Mouse (Mus musculus) hindbrain, postnatal 0 days (tissue): Measurements from ENCODE around the gene Mical3. TPM values are rescaled to one million over a fixed set of nuclear protein-coding genes. Genes with fewer than 3 reads are reported as not detected.
"Not testable (repeated sequence)": the region's sequence is repeated elsewhere in the genome, so short reads cannot be mapped to it uniquely, and the experiment has no call there.

Experiments used
- ATAC-seq: fragments of 200-750 bp; cut with Nextera tagmentation; 2 replicates; pipeline ENCODE4 v1.8.0; 2017; ENCODE audit warnings: mild to moderate bottlenecking, moderate TSS enrichment, moderate library complexity
- DNase-seq: peaks from one replicate; pipeline ENCODE4 v3.0.0-alpha.2; 2015; ENCODE audit warnings: low spot score
- H3K27ac ChIP-seq: fragments of 300-500 bp; sonication (generic); 2 replicates; pipeline ENCODE4 v1.5.1; 2014; ENCODE audit warnings: mild to moderate bottlenecking
- H3K27me3 ChIP-seq: fragments of 300-500 bp; sonication (generic); 2 replicates; pipeline ENCODE4 v1.6.1; 2014; ENCODE audit warnings: low read length, mixed read lengths; ENCODE audit not compliant: insufficient read depth
- H3K36me3 ChIP-seq: fragments of 300-500 bp; sonication (generic); 2 replicates; pipeline ENCODE4 v1.6.1; 2014; ENCODE audit warnings: low read length, mixed read lengths; ENCODE audit not compliant: insufficient read depth
- H3K4me1 ChIP-seq: fragments of 300-500 bp; sonication (generic); 2 replicates; pipeline ENCODE4 v1.6.1; 2014; ENCODE audit warnings: antibody characterized with exemption, low read length, mixed read lengths; ENCODE audit not compliant: insufficient read depth
- H3K4me2 ChIP-seq: fragments of 300-500 bp; sonication (generic); 2 replicates; pipeline ENCODE4 v1.6.1; 2014; ENCODE audit warnings: low read depth, mild to moderate bottlenecking, low read length, moderate library complexity, mixed read lengths
- H3K4me3 ChIP-seq: fragments of 300-500 bp; sonication (generic); 2 replicates; pipeline ENCODE4 v1.5.1; 2014; ENCODE audit warnings: low read length
- H3K9ac ChIP-seq: fragments of 300-500 bp; sonication (generic); replicated peaks from 2 replicates; pipeline ENCODE4 v1.6.1; 2014; ENCODE audit warnings: mild to moderate bottlenecking, low read length, moderate library complexity, mixed read lengths
- H3K9me3 ChIP-seq: fragments of 300-500 bp; sonication (generic); 2 replicates; pipeline ENCODE4 v1.6.1; 2016; ENCODE audit warnings: low read length, mixed read lengths
- CTCF ChIP-seq: IDR thresholded peaks from 2 replicates; pipeline ENCODE4 v1.5.1; 2016; ENCODE audit warnings: antibody characterized with exemption, control low read depth, low read depth
- WGBS: fragments of 180-500 bp; shearing (Covaris S2); extraction: QIAGEN DNeasy Blood & Tissue Kit; methylation state at CpG from one replicate; pipeline ENCODE4 v1.1.7; 2014; 5-methylcytosine and 5-hydroxymethylcytosine counted together
- polyA plus RNA-seq: library from polyadenylated mRNA; unstranded; fragments of >200 nt; fragmentation: Nextera tagmentation; extraction: Ambion mirVana; gene quantifications from 2 replicates; pipeline ENCODE4 v1.2.1, GENCODE M21; 2015
- total RNA-seq: library from RNA; depleted of rRNA; stranded (reverse); fragments of >200 nt; gene quantifications from 2 replicates; pipeline ENCODE4 v1.2.3, GENCODE M21; 2014

Mical3 gene
- total and polyA plus RNA-seq, 2 experiments from 2014 or later = 19.3 to 60.2 TPM

- 89% methylated on average over 3 of the region's 3 CpGs for WGBS
- ATAC-seq = no peak
- TF ChIP-seq CTCF = no peak
Measured at GRCm38 (mm10) chr6:120909501-120909900, 221.3 kb downstream of the Mical3 start.

GRCm38 (mm10) chr6:120907876-120908597, 222.8 kb downstream of the Mical3 start:
- H3K9me3 ChIP-seq, H3K4me1 ChIP-seq, H3K9ac ChIP-seq, H3K4me2 ChIP-seq, H3K27me3 ChIP-seq, H3K36me3 ChIP-seq, DNase-seq, H3K27ac ChIP-seq, H3K4me3 ChIP-seq, ATAC-seq: not testable (repeated sequence)
- WGBS = 93% methylated on average over 9 of the region's 10 CpGs

More at GRCm38 (mm10) chr6:120909501-120909900, 221.3 kb downstream of the Mical3 start:
- no peak for DNase-seq
- no peaks in the 10 kb centered on the region for H3K36me3 ChIP-seq
- no peaks in the 10 kb centered on the region for H3K9me3 ChIP-seq
- H3K27ac ChIP-seq = no peak overlapping the region
- no peaks in the 10 kb centered on the region for H3K27me3 ChIP-seq
- H3K4me3 ChIP-seq = no peak overlapping the region
- no peaks in the 10 kb centered on the region for H3K4me1 ChIP-seq
- H3K4me2 ChIP-seq = no peak overlapping the region
- H3K9ac ChIP-seq = no peak overlapping the region

GRCm38 (mm10) chr6:120906521-120906920, 224.3 kb downstream of the Mical3 start:
- WGBS = 88% methylated on average over 6 of the region's 6 CpGs
- Histone ChIP-seq H3K27ac (no peak overlapping the region), H3K9me3 (no peaks in the 10 kb centered on the region), H3K4me2 (no peak overlapping the region), H3K36me3 (no peaks in the 10 kb centered on the region), H3K27me3 (no peaks in the 10 kb centered on the region), H3K4me3 (no peak overlapping the region), H3K9ac (no peak overlapping the region), H3K4me1 (no peaks in the 10 kb centered on the region)
- no peak for DNase-seq
- no peak for ATAC-seq
- no peak for TF ChIP-seq CTCF

GRCm38 (mm10) chr6:120905111-120905510, 225.7 kb downstream of the Mical3 start:
- H3K4me1 ChIP-seq = no peaks in the 10 kb centered on the region
- ATAC-seq = no peak
- no peak overlapping the region for H3K4me2 ChIP-seq
- H3K9me3 ChIP-seq = no peaks in the 10 kb centered on the region
- H3K4me3 ChIP-seq = no peak overlapping the region
- H3K27ac ChIP-seq = no peak overlapping the region
- 74% methylated on average over 5 of the region's 5 CpGs for WGBS
- no peaks in the 10 kb centered on the region for H3K27me3 ChIP-seq
- no peaks in the 10 kb centered on the region for H3K36me3 ChIP-seq
- no peak for TF ChIP-seq CTCF
- H3K9ac ChIP-seq = no peak overlapping the region
- DNase-seq = no peak

- ATAC-seq = no peak
- Histone ChIP-seq H3K4me1 (no peaks in the 10 kb centered on the region), H3K4me3 (no peak overlapping the region), H3K9me3 (no peaks in the 10 kb centered on the region), H3K27ac (no peak overlapping the region), H3K27me3 (no peaks in the 10 kb centered on the region), H3K9ac (no peak overlapping the region), H3K4me2 (no peak overlapping the region), H3K36me3 (no peaks in the 10 kb centered on the region)
- TF ChIP-seq CTCF = no peak
- DNase-seq = no peak
- WGBS = 92% methylated on average over 11 of the region's 11 CpGs
Measured at GRCm38 (mm10) chr6:120903961-120904360, 226.8 kb downstream of the Mical3 start.

- ATAC-seq (peak; percentile 62), DNase-seq (peak; percentile 37)
- Histone ChIP-seq H3K27ac (no peak overlapping the region), H3K4me1 (no peaks in the 10 kb centered on the region), H3K4me3 (no peak overlapping the region), H3K36me3 (no peaks in the 10 kb centered on the region), H3K4me2 (no peak overlapping the region), H3K9me3 (no peaks in the 10 kb centered on the region), H3K9ac (no peak overlapping the region), H3K27me3 (no peaks in the 10 kb centered on the region)
- WGBS = 62% methylated on average over 5 of the region's 5 CpGs
- peak; percentile 71 for TF ChIP-seq CTCF
Measured at GRCm38 (mm10) chr6:120903450-120903912, 227.3 kb downstream of the Mical3 start.
